Mouse (Mus musculus) urinary bladder, postnatal 36 days (tissue): ENCODE data around the gene Adgrl1.

Source experiments
- DNase-seq, 2 experiments: peaks; one replicate each; pipeline ENCODE4 v3.0.0; 2022; ENCODE audit warnings: low spot score in 2 of 2, mixed read lengths in 1 of 2

Adgrl1 gene

DNA sequence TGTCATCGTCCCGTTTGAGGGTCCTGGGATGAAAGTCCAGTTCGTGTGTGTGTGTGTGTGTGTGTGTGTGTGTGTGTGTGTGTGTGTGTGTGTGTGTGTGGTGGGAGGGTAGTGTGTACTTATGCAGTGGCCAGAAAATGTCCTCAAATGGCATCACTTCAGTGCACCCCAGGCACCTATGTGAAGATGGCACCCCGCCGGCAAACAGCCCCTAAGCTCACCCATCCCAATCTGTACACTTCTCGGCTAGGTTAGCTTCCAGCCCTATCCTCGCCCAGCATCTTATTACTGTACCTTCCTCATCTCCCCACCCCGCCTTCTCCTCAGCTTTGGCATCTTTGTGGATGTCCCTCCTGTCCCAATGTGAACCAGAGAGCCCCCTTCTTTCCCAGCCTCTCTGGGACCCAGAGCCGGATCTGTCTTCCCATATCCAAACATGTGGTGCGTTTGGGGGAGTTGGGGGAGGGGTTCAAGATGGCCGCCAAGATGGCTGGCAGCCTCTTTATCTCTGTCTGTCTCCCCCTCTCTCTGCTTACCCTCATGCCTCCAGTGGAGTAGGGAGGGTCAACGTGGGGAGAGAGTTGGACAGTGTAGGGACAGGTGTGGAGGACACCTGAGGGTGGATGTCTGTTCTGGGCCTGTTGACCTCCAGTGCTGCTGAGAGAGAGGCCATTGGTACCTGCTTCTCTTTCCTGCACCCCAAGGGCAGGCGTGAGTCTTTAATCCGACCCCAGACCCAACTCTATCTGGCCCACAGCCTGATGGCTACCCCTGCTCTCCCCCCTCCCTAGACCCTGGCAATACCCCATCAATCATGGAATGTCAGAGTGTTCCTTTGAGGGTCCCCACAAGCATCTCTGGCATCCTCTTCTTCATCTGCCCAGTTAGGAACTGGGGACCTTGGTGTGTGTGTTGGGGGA lies 1.9 kb downstream of the Adgrl1 start:
- no peak for DNase-seq

GRCm38 (mm10) chr8:83902961-83903666 lies 3.2 kb downstream of the Adgrl1 start:
- no peak for DNase-seq

DNA sequence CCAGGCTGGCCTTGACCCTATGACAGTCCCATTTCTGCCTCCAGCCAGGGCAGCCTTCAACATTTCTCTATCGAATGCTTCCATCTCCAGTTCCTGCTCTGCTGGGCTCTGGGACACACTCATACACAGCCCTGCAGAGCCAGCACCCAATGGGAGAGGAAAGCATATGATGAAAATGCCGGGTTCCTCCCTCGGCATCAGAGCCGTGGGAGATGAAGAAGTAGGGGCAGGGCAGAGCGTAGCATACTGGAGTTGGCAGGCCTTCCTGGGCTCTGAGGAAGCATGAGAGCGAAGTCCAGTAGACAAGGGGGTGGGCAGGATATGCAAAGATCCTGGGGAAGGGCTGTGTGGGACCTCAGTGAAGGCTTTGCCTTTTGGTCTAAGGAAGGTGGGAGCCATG lies 8.7 kb downstream of the Adgrl1 start:
- DNase-seq: no peak

DNA sequence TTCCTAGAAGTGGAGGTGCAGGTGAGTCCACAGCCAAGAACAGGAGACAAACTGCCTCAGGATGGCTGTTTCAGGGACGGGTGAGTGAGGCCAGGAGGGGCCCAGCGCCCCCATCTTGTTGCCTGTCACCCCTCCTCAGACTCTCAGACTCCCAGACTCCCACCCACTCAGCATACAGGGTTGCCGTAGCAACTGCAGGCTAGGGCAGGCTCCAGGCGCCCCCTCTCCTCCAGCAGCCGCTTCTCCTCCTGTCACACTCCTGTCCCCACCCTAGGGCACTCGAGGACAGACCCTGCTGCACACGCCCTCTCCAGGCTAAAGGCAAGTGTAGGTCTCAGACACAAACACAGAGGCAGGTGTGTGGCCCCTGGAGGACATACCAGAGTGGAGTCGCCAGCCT lies 9.4 kb downstream of the Adgrl1 start:
- DNase-seq: no peak

- DNase-seq: no peak
Observed at GRCm38 (mm10) chr8:83911809-83912731, 12.2 kb downstream of the Adgrl1 start.

GRCm38 (mm10) chr8:83914232-83914631 lies 14.3 kb downstream of the Adgrl1 start:
- no peak for DNase-seq

DNA sequence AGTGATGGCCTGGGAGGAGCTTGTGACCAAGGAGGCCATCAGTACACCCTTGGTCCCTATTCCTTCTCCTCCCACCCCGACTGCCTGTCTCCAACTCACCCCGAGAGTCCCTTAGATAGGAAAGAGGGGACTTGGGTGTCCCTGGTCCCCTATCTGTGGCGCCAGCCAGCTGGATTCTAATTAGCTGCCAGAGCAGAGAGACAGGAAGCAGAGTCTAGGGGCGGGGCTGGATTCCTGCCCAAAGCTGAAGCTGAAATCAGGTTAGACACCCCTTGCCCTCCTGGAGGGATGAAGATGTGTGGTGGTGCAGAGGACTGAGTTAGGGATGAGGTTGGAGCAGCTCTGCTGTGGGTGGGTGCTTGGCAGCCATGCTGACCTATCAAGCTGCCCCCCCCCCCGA lies 15.0 kb downstream of the Adgrl1 start:
- DNase-seq: no peak

DNA sequence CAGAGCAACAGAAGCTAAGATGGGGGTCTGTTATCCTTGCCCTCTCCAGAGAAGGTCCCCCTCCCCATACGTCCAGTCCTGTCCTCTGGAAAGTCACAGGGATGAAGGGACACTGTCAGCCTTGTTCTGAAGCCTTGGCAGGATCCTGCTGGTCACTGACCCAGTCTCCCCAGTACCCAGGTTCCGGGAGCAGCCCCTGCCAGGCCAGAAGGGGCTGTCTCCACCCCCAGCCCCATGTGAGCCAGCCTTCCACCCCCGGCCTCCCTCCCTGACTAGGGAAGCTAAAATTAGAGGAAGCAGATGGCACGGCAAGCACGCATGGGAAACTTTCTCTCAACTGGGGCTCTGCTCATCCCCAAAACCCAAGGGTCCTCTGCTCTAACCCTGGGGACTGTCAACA lies 16.1 kb downstream of the Adgrl1 start:
- no peak for DNase-seq

DNA sequence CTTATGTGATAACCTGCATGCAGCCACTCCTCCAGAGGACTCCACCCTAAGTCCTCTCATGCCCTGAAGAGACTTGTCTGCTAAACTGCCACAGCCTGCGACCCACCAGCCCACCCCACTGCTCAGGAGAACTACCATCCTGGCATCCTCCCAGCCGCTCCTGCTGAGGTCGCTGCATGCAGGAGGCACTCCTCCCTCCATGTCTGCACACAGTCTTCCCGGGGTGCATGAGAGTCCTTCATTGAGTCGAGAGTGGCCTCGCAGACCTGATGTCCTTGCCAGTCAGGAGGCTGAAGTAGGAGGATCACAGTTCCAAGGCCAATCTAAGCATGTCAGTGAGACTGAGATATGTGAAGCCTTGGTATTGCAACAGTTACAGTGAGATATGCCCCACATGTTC lies 17.7 kb downstream of the Adgrl1 start:
- no peak for DNase-seq

DNA sequence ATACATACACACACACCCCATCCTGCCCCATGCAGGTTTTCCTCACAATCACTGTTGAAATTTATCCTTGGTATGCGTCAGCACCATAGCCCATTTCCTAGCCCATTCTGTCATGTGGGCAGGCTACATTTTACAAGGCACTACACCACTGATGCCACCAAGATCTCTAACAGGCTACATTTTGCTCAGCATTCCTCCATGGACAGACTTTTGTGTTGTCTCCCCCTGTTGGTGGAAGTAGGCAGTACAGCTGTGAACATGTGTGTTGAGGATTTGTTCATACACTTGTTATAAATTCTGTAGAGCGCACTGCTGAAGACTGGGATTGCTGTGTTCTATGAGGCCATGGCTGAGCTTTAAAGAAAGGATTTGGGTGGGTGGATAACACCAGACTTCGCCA lies 21.7 kb downstream of the Adgrl1 start:
- DNase-seq: peak; percentile 56 to 65

GRCm38 (mm10) chr8:83922727-83923126 lies 22.8 kb downstream of the Adgrl1 start:
- no peak for DNase-seq

GRCm38 (mm10) chr8:83924585-83924984 lies 24.7 kb downstream of the Adgrl1 start:
- DNase-seq: no peak

- no peak for DNase-seq
Observed at GRCm38 (mm10) chr8:83926266-83926665, 26.4 kb downstream of the Adgrl1 start.

DNA sequence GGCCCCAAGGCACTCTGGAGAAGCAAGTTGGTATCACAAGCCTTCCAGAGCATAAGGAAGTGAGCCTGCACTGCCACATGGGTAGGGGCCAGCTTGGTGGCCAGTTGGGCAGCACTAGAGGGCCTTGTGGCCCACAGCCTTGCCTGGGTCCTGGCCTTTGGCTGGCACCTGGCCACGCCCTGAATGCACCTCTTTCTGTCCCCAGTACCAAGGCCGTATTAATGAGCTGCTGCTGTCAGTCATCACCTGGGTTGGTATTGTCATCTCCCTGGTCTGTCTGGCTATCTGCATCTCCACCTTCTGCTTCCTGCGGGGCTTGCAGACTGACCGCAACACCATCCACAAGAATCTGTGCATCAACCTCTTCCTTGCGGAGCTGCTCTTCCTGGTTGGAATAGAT lies 34.3 kb downstream of the Adgrl1 start:
- no peak for DNase-seq

DNA sequence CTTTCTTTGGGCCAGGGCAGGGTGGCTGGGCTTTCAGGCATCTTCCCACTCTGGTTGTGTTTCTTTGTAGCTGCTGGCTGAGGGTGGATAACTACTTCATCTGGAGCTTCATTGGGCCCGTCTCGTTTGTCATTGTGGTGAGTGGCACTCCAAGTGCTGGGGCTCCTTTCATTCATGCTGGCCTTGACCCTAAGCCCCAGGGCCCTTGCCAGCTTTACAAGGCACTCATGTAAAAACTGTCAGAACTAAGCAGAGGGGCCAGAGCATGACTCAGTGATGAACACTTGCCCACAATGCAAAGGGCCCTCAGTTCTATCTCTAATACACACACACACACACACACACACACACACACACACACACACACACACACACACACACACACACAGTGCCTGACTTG lies 35.1 kb downstream of the Adgrl1 start:
- no peak for DNase-seq

DNA sequence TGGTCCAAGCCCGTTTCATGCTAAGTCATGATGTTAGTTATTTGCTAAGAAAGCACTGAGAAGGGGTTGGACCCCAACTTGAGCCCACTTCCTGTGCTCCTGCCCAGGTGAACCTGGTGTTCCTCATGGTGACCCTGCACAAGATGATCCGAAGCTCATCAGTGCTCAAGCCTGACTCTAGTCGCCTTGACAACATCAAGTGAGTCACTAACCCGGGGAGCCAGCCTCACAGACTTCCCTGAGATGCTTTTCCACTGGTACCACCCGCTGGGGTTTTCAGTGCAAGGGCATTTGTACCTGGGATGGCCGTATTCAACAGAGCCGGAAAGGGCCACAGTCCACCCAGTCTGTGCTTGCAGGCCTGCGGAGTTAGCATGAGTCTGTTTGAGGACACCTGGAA lies 35.5 kb downstream of the Adgrl1 start:
- no peak for DNase-seq

DNA sequence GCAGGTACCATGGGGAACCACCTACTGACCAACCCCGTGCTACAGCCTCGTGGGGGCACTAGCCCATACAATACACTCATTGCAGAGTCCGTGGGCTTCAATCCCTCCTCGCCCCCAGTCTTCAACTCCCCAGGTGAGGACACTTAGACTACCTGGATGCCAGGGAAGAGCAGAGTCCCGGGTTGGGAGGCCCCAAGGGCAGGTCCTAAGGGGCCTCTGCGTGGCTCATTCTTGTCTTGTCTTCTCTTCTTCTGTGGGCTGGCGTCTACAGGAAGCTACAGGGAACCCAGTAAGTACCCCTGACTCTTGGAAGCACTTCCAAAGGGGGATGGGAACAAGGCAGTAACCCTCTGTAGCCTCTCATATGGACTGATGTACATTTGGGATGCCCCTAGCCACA lies 37.7 kb downstream of the Adgrl1 start:
- DNase-seq: no peak

DNA sequence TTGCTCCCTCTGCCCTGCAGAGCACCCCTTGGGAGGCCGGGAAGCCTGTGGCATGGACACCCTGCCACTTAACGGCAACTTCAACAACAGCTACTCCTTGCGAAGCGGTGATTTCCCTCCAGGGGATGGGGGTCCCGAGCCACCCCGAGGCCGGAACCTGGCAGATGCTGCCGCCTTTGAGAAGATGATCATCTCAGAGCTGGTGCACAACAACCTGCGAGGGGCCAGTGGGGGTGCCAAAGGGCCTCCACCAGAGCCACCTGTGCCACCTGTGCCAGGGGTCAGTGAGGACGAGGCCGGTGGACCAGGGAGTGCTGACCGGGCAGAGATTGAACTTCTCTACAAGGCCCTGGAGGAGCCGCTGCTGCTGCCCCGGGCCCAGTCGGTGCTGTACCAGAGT lies 38.4 kb downstream of the Adgrl1 start:
- DNase-seq: no peak

DNA sequence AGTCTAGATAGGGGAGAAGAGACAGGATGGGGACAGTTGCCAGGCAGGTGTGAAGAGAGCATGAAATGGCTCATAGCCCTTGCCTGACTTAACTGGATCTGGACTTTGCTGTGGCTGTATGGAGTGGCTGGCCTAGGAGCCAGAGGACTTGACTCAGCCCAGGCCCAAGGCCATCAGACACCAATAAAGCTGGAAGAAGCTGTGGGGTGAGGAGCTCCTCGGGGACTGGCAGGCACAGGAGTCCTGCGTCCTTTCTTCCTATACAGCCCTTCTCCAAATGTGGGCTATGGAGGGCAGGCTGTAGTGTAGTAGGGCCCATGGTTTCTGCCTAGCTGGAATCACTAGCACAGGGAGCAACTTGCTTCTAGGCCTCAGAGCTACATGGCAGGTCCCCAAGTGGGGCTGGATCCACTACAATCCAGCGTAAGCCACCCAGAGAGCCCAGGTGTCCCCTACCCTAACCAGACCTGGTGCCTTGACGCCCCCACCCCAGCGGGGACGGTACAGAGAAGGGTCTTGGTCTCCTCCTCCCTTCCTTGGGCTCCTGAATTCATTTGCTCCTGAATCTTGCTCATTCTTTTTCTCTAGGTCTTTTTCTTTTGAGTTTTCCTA lies 41.3 kb downstream of the Adgrl1 start:
- DNase-seq: no peak

DNA sequence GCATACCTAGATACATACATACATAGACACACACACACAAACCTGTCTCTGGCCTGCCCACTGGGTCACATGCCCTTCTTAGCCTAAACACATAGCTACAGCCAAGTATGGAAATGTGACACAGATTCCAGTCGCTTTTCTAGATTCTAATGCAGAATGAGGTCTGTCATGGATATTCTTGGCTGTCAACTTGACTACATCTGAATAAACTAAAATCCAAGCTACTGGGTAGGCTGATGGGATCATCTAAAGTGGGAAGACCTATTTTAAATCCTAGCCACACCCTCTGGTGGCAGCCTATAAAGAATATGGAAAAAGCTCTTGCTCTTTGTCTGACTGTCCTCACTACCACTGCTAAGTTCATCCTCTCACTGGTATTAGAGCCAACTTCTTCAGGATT lies 42.5 kb downstream of the Adgrl1 start:
- no peak for DNase-seq

- no peak for DNase-seq
Observed at GRCm38 (mm10) chr8:83945540-83945939, 45.6 kb downstream of the Adgrl1 start.

DNA sequence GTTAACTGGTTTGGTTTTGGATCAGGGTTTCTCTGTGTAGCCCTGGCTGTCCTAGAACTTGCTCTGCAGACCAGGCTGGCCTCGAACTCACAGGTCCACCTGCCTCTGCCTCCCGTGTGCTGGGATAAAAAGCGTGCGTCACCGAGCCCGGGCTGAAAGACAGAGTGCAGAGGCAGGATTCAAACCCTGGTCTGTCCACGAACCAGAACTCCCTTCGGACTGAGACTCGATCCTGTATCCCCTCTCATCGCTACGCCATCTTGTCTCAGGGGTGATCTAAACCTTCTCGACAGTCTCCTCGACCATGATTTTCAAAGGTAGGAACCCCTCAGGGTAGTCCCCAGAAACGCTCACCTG lies 54.8 kb downstream of the Adgrl1 start:
- DNase-seq: no peak
